Mouse (Mus musculus) brain, adult 2 months (tissue): Measurements from ENCODE around the gene Gm10447.

Source experiments
- DNase-seq: peaks from one replicate; pipeline ENCODE4 v3.0.0; 2011; ENCODE audit warnings: low read depth, low spot score

Gene Gm10447

GRCm38 (mm10) chr11:53478383-53479170 lies 21.7 kb upstream of the Gm10447 start:
- DNase-seq: peak; percentile 72

- DNase-seq: no peak
These were observed 20.9 kb upstream of the Gm10447 start for GRCm38 (mm10) chr11:53477833-53478232.

GRCm38 (mm10) chr11:53475620-53476019 lies 18.7 kb upstream of the Gm10447 start:
- DNase-seq: peak; percentile 54

- DNase-seq: peak; percentile 55
These were observed 15.8 kb upstream of the Gm10447 start for GRCm38 (mm10) chr11:53472709-53473108.

- DNase-seq: peak; percentile 98
These were observed 13.2 kb upstream of the Gm10447 start, which contains the start of gene Gm9837 for GRCm38 (mm10) chr11:53469968-53470695. Gene Gm9837 (minus strand): TSS chr11:53470479.

- peak; percentile 79 for DNase-seq
These were observed 12.5 kb upstream of the Gm10447 start for GRCm38 (mm10) chr11:53469294-53469967.

- peak; percentile 96 for DNase-seq
These were observed 9.5 kb upstream of the Gm10447 start for GRCm38 (mm10) chr11:53466231-53466971.

- DNase-seq: peak; percentile 75
These were observed 6.9 kb upstream of the Gm10447 start for GRCm38 (mm10) chr11:53463551-53464424.

GRCm38 (mm10) chr11:53461727-53462126 lies 4.8 kb upstream of the Gm10447 start:
- DNase-seq: no peak

GRCm38 (mm10) chr11:53460192-53460591 lies 3.3 kb upstream of the Gm10447 start:
- no peak for DNase-seq

GRCm38 (mm10) chr11:53458996-53459395 lies 2.1 kb upstream of the Gm10447 start:
- DNase-seq: no peak

- DNase-seq: no peak
These were observed 553 bp upstream of the Gm10447 start for GRCm38 (mm10) chr11:53457372-53457954.

- no peak for DNase-seq
These were observed 3.9 kb downstream of the Gm10447 start for GRCm38 (mm10) chr11:53453031-53453430.

- peak; percentile 76 for DNase-seq
These were observed 4.5 kb downstream of the Gm10447 start for GRCm38 (mm10) chr11:53452396-53452795.

GRCm38 (mm10) chr11:53451361-53451760 lies 5.5 kb downstream of the Gm10447 start:
- DNase-seq: no peak

GRCm38 (mm10) chr11:53450070-53450705 lies 6.7 kb downstream of the Gm10447 start:
- no peak for DNase-seq

GRCm38 (mm10) chr11:53448529-53448928 lies 8.4 kb downstream of the Gm10447 start:
- DNase-seq: peak; percentile 90

- DNase-seq: no peak
These were observed 8.9 kb downstream of the Gm10447 start for GRCm38 (mm10) chr11:53447996-53448395.

GRCm38 (mm10) chr11:53446183-53446582 lies 10.7 kb downstream of the Gm10447 start:
- DNase-seq: no peak

- no peak for DNase-seq
These were observed 11.3 kb downstream of the Gm10447 start for GRCm38 (mm10) chr11:53445562-53445961.
